Mouse (Mus musculus) gastrocnemius, postnatal 10 days (tissue): ENCODE measurements around the gene Gsn. TPM values are rescaled to one million over a fixed set of nuclear protein-coding genes. Genes with fewer than 3 reads are reported as not detected.

Experiments
- DNase-seq: peaks from one replicate; pipeline ENCODE4 v3.0.0; 2021; ENCODE audit warnings: mixed read lengths
- total RNA-seq, 2 experiments: library from RNA; stranded (reverse); gene quantifications; 2 replicates each; pipeline ENCODE4 v1.2.3; 2021

Gene Gsn
- total RNA-seq, 2 experiments from 2014 or later, result 209 to 218 TPM

DNA sequence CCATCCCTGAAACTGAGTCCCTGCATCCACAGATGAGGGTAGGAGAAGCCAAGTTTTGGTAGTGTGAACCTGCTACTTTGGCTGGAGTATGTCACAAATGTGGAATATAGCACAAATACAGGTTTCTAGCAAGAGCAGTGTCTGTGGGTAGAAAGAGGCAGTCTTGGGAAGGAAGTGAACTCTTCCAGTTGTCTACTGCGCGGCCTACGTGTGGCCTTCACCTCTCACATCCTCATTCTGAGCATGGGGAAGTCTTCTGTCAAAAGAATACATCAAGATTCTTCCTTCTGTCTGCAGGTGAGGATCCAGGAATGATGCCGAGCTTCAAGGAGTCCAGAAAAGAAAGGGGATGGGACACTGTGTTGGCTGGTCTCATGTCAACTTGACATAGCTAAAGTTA is 2.4 kb upstream of the Gsn start:
- no peak for DNase-seq

DNA sequence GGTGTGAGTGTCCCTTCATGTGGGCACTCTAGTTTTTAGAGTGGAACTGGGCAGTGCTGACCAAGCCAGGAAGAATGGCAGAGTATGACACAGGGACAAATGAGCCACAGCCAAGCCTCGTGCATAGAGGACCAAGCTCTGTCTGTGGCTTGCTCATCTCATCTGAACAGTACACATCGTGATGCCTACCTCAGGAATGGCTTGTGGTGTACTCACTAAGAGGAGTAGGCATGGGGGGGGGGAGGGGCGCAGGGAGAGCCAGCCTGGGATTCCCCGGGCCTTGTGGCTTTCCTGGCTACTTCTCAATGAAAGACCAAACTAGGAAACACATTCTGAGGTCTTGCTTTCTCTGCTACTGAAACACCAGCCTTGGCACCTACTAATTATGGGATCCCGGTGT is 1.2 kb upstream of the Gsn start:
- no peak for DNase-seq

DNA sequence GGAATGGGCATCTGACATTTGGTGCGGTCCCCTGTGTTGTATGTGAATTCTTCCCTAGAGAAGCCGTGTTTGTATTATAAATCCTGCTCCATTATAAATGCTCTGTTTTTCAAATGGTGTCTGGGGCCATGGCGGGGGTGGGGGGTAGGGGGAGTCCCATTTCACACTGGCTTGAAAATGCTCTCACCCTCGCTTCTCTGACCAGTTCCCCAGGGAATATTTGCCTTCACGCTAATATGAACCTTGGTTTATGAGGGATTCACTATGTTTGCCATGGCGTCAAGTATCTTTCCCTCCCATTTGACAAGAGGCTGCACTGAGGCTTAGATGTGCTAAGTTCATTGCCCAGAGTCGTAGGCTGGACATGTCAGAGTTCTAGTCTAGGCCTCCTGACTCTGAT is 718 bp upstream of the Gsn start:
- DNase-seq, result no peak

DNA sequence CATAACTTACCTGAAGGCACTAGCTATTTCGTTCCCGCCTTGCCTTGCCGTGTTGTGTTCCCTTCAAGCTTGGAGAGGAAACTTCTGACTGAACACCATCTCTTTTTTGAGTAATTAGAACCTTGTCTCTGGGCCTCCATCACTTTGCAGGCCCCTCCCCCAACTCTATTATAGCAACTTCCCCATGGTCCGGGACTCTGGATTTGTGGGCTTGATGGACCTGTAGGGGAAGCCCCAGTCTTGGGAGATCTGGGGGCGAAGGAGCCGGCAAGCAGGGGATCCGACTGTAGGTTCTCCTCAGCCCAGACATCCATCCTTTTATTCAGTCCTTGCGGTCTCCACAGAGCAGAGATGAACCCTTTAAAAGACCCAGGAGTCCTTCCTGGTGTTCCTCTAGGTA is 752 bp downstream of the Gsn start:
- DNase-seq, result no peak

DNA sequence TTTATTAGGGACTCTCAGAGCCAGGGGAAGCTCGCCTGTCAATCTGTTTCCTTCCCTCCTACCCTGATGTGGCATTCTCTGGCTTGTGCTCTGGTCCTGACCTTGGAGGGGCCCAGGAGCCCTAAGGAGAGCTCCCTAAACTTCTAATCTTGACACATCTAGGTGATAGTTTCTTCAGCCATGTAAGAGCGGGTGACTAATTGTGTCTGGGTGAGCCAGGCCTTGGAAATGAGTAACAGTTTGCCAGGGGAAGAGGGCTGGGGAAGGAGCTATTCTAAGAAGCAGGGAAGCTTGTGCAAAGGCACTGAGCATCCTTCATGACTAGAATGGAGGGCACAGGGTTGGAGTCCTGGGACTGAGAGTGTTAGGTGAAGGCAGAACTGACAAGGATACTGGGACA is 1.7 kb downstream of the Gsn start:
- DNase-seq, result no peak

DNA sequence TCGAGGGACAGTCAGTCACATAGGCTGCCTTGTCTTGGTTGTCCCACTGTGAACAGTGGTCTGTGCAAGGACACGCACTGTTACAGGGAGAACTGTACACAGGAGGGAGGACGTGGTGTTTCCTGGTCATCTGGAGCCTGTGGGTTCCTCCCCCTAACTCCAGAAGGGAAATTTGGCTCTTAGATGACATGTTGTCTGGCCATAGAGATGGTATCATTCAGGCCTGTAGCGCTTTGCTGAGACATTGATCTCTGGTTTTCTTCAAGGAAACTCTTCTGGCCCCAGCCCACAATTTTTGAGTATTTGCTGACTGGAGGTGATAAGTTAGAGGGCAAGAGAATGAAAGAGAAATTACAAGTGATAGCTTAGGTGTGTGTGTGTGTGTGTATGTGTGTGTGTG is 2.4 kb downstream of the Gsn start:
- DNase-seq, result no peak

DNA sequence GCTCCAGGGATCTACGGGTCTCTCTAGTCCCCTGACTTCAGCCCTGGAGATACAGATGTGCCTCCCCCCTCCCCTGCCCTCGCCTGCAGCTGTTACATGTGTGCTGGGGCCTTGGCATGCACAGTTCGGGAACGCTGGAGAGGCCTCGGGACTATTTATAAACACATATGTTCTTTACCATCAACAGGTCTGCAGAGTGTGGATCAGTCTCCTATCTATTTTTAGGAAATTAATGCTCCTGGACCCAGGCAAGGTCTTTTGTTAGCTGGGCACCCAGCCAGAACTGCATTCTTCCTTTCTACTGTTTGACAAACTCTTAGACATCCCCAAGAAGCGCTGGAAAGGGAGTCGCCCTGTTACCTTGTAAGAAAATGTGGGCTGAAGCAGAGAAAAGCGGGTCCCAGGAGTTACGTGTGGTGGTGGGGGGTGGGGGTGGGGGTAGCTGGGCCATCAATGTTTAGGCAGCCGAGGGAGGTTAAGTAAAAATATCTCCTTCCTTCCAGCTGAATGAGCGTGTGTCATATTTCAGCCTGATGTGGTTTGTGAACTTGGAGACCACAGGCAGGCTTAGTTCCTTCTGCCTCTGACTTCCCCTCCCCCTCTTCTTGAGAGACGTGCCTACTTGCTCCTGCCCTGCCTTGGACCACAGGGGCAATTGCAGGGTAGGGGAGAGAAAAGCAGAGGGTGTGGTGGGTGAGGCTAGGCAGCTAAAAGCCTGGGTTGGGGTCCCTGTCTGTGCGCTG is 3.3 kb downstream of the Gsn start:
- DNase-seq, result no peak

DNA sequence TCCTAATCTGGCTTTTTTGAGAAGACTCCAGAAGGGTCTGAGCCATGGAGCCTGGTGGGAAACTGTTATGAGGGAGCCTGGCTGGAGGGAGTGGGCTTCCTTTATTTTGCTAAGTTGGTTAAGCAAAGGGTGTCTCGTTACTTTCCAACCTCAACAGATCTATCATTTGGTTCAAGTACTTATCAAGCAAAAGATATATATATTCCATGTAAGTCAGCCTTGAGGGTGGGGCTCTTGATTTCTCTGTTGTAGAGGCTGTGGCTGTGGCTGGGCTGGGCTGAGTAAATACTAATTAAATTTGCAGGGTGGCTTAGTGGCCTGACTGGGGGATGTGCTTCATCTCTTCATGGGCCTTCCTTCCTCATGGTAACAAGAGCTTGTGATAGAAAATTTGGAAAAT is 4.1 kb downstream of the Gsn start:
- no peak for DNase-seq

DNA sequence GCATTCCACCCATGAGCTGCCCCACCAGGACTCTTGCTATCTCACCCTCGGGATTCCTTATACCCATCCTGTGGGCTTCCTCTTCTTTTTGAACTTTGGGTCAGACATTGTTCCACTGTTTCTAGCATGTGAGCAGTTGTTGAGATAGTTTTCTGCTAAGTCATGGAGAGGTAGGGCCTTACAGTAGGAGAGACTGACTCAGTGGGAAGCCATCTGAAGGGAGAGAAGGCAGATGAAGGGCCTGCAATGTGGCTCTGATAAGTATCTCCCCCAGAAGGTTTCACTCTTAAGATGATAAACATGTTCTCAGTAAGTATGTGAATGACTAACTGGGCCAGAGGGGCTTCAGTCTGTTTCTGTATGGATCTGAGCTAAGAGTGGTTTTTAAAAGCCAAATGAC is 7.9 kb downstream of the Gsn start:
- no peak for DNase-seq

DNA sequence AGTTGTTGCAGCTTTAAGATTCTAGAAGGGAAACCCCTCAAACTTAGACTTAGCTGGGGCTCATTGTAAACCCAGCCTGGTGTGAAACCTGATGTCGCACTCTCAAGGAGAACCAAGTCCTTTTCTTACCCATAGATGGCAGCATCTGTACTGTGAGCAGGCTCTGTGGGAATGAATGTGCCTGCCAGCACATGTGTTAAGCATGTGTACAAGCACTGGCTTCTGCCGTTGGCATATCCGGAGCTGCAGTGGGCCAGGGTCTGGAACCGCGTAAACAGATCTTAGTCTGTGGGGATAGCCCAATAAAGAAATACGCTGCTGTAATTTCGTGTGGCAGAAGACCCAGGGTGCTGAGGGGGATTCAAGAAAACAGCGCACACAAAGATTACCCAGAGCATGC is 9.1 kb downstream of the Gsn start:
- DNase-seq, result peak; percentile 40

DNA sequence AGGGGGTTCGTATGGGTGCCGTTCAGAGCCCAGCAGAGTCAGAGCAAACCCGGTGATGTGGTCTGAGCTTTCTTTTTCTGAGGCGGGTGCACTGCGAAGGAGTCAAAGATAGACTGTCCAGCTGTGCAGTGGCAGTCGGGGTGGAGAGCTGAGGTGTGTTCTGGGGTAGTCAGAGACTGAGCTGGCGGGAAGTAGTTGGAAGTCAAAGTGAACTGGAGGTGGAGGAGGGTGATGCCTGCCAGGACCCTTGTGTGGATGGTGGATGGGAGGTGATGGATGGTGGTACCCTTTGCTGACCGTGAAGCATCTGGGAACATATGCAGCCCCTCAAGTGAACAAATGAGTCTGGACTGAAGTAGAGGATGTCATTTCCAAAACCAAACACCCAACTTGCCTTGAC is 9.6 kb downstream of the Gsn start:
- no peak for DNase-seq

DNA sequence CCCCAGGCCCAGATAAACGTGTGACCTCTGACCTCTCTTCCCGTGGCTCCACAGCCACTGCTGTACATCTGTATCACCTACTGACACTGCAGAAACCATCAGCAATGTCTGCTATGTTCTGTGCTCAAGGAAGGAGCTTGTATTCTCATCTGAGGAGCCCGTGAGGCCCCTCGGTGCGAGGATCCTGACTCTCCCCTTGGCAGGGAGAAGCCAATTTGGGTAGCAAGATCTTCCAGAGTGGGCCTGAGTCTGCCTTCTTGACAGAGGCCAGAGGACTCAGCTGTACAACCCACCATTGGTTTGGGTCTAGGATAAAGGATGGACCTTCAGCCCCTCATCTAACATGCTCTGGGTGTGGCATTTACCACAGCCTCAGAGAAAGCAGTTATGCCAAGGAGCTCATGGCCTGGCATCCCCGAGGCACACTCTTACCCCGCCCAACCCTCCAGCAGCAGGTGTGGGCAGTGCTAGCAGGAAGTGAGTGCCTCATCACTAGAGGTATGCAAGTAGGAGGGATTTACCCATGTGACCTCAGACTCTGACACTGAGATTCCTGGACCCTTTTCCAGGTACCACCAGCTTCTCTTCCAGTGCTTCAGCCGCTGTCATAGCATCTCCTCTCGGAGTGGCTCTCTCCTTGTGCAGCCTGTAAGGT is 10.2 kb downstream of the Gsn start:
- no peak for DNase-seq

DNA sequence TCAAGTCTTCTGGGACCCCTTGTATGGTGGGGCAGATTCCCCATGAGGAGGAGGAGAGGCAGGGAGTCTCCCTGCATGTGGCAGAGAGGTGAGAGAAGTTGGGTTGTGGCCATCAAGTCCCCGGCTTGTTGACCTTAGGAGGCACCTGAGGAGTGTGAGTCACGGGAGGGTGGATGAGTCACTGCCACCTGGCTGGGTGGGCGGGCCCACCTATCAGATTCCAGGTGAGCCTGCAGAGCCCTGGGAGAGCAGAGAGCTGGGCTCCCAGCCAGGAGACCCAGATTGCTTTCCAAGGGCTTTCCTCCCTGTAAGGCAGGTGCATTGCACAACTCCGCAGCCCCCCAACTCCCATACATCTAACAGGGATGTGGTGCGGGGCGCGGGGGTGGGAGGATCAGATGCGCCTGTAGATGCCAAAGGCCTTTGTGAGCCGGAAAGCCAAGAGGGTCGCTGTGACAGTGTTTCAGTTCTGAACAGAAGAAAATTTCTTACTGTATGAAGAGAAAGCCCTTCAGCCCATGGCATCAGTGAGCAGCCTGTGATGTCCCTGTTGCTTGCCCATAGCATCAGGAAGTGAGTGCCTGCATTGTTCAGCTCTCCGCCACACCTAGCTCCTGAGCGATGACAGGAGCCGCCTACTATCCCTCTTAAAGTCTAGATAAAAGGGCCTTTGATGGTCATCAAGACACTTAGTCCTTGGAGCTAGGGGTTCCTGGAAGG is 11.1 kb downstream of the Gsn start:
- DNase-seq, result no peak

DNA sequence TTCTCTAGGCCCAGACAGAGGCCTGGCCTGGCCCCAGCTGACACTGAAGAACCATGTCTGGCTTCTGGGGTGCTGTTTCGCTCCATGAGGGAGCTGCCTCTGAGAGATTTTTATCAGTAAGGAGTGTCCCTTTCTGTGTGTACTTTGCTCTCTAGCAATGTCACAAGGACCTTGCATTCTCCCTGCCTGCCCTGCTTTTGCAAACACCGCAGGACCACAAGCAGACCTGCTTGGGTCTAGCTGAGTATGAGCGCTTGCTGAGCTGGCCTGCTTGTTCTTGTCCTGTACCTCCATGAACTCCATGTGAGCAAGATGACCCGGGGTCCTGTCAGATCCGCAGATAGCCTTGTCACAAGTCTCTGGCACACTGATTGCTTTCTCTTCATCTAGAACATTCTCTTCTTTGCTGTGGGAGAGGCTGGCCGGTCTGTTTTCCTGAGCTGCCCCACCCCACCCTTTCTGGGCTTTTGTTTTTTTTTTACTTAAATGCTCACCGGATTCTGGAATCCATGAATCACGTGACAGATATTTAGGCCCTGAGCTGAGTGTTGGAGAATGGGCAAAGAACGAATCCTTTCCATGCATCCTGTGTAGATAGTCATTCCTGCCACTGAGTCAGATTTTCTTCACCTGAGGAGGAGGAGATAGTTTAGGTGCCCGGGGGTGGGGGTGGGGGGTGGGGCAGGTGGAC is 11.8 kb downstream of the Gsn start:
- no peak for DNase-seq

DNA sequence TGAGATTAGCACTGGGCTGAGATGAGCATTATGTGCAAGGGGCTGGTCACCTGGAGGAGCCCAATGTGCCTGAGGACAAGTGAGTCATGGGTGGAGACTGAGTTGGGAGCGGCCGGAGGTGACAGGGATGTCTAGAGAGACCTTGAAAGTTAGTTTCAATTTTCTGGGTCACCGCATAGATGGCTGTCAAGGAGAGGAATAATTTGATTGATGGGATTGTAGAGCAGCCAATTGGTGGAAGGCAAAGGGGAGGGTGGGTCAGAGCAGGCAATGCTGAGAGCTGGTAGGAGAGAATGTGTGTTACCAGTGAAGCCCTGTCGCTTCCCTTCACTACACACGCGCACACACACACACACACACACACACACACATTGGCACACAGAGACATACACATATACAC is 13.0 kb downstream of the Gsn start:
- no peak for DNase-seq

DNA sequence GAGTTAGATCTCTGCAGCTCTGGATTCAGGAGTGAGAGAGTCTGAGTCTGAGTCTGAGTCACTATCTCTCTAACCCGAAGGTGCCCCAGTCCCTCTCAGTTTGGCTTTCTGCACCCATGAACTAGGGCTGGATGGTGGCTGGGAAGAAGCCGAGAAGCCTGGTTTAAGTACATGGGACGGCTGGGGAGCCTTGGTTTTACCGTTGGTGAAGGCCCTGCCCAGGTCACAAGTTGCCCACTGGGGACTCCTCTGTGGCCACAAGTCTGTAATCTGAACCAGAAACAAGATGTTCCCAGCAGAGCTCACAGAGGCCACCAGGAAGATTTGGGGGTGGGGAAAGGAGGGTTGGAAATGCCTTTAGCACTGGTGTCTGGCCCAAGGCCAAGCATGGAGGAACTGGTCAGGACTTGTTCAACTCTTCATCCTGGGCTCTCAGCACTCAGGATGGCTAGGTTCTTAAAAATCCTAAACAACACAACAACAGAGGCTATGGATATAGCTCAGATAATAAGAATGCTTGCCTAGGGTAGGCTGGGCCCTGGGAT is 13.6 kb downstream of the Gsn start:
- no peak for DNase-seq

DNA sequence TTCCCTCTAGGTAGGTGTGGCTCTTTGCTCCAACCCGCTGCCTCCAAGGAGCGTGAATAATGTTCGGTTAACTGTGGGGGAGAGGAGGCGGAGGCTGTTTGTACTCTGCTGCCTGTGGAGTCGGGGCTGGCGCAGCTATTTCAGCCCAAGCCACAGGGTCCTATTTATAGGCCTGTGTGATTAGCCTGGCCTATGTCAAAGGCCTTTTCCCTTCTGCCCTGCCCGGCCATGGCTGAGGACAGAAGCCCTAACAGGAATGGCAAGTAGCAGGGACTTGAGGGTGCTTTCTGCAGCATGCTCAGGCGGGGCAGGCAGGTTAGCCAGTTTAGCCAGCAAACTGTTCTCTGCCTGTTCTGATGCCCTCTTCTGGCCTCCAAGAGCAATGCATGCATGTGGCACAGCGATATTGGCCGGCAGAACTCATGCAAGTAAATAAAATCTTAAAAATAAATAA is 14.4 kb downstream of the Gsn start:
- DNase-seq, result peak; percentile 38

DNA sequence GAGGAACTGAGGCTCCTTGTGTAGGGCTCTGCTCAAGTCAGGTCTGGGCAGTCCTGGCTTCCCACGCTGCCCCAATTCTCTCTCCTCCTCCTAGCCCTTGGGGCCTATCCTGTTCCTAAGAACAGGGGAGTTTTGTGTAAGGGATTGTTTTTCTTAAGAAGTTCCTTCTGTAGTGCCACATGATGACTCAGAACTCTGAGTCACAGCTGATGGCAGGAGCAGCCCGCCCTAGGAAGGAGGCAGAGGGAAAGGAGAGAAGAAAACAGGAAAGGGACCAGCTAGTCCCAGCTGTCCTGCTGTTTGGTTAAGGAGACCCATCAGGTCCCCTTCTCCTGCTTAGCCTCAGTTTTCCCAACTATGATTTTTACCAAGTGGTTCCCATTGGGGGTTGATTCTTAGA is 15.6 kb downstream of the Gsn start:
- no peak for DNase-seq

DNA sequence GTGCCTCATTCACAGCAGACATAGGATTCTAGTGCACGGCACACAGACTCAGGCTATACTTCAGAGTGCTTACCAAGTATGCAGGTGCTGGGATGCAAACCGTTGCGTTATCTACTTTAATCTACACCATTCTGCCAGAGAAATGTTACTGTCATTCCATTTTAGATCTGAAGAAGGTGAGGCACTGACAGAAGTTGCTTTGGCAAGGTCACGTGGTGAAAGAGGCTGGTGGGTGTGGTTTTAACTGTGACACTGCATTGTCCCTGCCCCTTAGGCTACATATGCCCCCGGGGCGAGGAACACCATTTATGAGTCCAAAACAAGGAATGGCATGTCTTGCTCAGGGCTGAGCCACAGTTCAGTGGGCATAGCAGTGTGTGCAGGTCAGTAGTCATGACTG is 16.7 kb downstream of the Gsn start:
- DNase-seq, result no peak

DNA sequence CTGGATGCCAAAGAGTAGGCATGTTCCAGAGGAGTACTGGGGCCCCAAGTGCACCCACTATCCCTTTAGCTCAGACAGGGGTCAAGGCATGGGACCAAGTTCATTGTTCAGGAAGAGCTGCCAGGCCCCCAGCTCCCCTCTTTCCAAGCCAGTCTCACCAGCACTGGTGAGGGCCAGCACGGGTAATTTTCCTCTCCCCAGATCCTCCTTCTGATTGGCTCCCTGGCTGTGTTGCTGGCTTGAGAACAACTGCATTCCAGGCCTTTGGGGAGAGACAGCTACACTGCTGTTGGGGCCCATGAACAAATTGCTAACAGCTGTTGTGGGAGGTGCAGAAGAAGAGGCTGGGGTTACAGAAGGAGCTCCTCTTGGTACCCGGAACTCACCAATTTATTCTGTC is 17.4 kb downstream of the Gsn start:
- peak; percentile 58 for DNase-seq

DNA sequence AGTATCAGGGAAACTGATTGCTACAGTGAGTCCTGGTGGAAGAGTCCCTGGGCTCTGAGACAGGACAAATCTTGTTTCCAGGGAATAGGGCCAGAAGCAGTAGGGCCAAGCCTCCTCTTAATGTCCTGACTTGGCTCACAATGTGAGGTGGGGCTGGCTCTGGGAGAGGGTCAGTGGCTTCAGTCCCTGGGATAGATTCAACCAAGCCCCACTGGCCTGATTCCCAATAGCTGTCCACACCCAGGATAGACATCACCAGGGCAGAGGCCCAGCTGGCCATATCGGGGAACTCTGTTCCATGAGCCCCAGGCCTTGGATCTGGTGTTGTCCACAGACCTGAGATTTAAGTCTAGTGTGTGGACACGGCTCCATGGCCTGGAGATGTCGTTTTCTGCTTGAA is 21.5 kb downstream of the Gsn start:
- peak; percentile 88 for DNase-seq

DNA sequence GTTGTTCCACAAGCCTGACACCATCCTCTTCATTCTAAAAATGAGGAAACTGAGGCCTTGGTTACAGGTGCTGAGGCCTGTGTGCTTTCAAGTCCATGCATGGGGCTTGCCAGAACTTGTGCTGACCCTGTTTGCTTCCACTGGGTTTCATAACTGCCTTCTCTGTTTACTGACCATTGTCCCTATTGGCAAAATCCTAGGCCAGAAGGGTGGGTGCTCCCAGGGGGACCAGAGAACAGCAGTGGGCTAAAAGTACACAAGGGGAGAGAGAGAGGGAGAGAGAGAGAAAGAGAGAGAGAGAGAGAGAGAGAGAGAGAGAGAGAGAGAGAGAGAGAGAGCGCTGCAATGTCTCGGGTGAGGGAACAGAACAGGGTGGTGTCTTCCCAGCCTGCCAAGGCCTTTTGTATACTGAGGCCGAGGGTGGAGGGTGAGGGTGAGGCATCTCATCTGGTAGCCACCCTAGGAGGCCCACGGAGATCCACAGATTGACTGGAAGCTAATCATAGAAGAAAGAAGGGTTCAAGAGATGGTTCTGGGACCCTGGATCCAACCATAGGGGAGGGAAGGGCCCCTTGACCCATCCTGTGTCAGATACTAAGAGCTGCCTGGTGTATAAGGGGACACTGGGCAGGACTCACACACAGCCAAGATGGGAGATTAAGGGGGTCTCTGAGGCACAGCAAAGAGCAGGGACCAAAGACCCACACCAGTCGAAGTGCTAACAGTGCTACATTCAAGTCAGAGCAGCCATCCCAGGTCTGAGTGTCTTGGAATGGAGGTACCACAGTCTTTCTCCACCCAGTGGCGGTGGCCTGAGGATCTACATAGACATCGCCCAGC is 22.4 kb downstream of the Gsn start:
- DNase-seq, result no peak
